ENCODE assay signal across 19 mouse cellular contexts in the genomic region with DNA sequence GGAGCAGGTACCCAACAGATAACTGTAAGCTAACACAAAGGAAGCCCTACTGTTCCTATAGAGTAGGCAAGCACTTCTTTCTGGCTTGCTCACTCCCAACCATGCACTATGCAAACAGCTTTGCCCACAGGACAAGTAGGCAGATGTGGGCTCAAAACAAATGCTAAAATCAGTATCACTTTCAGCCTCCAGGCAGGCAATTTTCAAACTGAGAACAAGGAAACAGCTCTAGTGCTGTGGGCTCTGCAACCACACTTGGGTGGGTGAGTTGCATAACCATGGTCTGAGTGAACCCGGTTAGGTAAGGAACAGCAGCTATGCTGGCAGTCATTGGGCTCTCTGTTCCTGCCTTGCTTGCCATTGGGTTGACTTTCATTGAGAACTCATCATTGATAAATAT.
DNase-seq lines count a peak whose midpoint lies in the region; ATAC-seq lines count a peak whose summit lies in the region.
"Had no signal": no experiment of that assay in that cellular context is flagged by ENCODE, and none has a peak within 500 bp of the region (broad histone marks: within the 10 kb centered on the region; RNA-seq: fewer than 3 reads in every experiment).

No protein-coding gene starts in this region.

- WGBS in forebrain, embryonic 16.5 days = 96% methylated on average over 1 of the region's 1 CpGs
- WGBS in forebrain, embryonic 11.5 days = 93% methylated on average over 1 of the region's 1 CpGs

- no peak overlapping the region for H3K9ac ChIP-seq in forebrain, embryonic 16.5 days (replicated peaks; ENCODE audit: low read depth, low read length)
- H3K9ac ChIP-seq in forebrain, embryonic 11.5 days (ENCODE audit: low read length) = no peak overlapping the region
- H3K9ac ChIP-seq: hindbrain, embryonic 14.5 days; liver, embryonic 12.5 days; lung, embryonic 15.5 days had no signal

- H3K36me3 ChIP-seq in forebrain, embryonic 16.5 days (ENCODE audit: control insufficient read depth, insufficient read depth) = no peaks in the 10 kb centered on the region
- H3K36me3 ChIP-seq in forebrain, embryonic 11.5 days (ENCODE audit: control insufficient read depth, insufficient read depth, low read length) = no peaks in the 10 kb centered on the region
- H3K36me3 ChIP-seq: limb, embryonic 10.5 days; liver, embryonic 12.5 days; lung, embryonic 15.5 days had no signal

- H3K9me3 ChIP-seq in forebrain, embryonic 16.5 days (ENCODE audit: control insufficient read depth, low read length) = no peaks in the 10 kb centered on the region
- H3K9me3 ChIP-seq in forebrain, embryonic 11.5 days (ENCODE audit: control insufficient read depth, low read length) = no peaks in the 10 kb centered on the region
- H3K9me3 ChIP-seq: limb, embryonic 10.5 days; liver, embryonic 12.5 days; lung, embryonic 15.5 days had no signal

- peak overlapping the region; percentile 27 for H3K27ac ChIP-seq in forebrain, embryonic 16.5 days (ENCODE audit: low read length)
- H3K27ac ChIP-seq in forebrain, embryonic 11.5 days (ENCODE audit: low read depth, low read length) = no peak overlapping the region
- H3K27ac ChIP-seq: gastrocnemius, adult 2 months; heart, adult 2 months; hindbrain, embryonic 14.5 days; kidney, postnatal 0 days; limb, embryonic 10.5 days; liver, embryonic 12.5 days; lung, embryonic 15.5 days had no signal

- no peaks in the 10 kb centered on the region for H3K4me1 ChIP-seq in forebrain, embryonic 16.5 days (replicated peaks; ENCODE audit: control insufficient read depth, insufficient read depth, low read length)
- H3K4me1 ChIP-seq in forebrain, embryonic 11.5 days (replicated peaks; ENCODE audit: control insufficient read depth, insufficient read depth, low read length) = no peaks in the 10 kb centered on the region
- H3K4me1 ChIP-seq: limb, embryonic 10.5 days; liver, embryonic 12.5 days; lung, embryonic 15.5 days had no signal

- no peaks in the 10 kb centered on the region for H3K27me3 ChIP-seq in forebrain, embryonic 16.5 days (replicated peaks; ENCODE audit: control insufficient read depth, insufficient read depth, low read length)
- no peaks in the 10 kb centered on the region for H3K27me3 ChIP-seq in forebrain, embryonic 11.5 days (ENCODE audit: control insufficient read depth, insufficient read depth, low read length)
- H3K27me3 ChIP-seq: liver, embryonic 12.5 days; lung, embryonic 15.5 days; Patski had no signal

- DNase-seq in forebrain, embryonic 11.5 days (ENCODE audit: low spot score) = no peak
- peak; percentile 17 for DNase-seq in lung, postnatal 36 days
- no peak for DNase-seq in lung, postnatal 10 days
- peak; percentile 57 to 86 for DNase-seq in right cerebral cortex, postnatal 36 days (ENCODE audit: low spot score in 2 of 2)
- no peak for DNase-seq in cerebellum, adult 9-11 months
- DNase-seq: cerebellum, adult 18-20 months; gastrocnemius, adult 2 months; heart, adult 2 months; thymus, postnatal 4 days had no signal

- no peak for ATAC-seq in forebrain, embryonic 16.5 days
- no peak for ATAC-seq in forebrain, embryonic 11.5 days (replicated peaks; ENCODE audit: low FRiP score)
- peak; percentile 99 for ATAC-seq in granulocyte monocyte progenitor cell, adult 5-6 weeks (replicated peaks; ENCODE audit: poor library complexity, severe bottlenecking)
- no peak for ATAC-seq in cerebellum, adult (ENCODE audit: insufficient number of reproducible peaks, low FRiP score, low TSS enrichment)
- ATAC-seq: intestine, postnatal 0 days; liver, embryonic 12.5 days; Patski had no signal

- H3K4me2 ChIP-seq in forebrain, embryonic 16.5 days (ENCODE audit: low read length) = no peak overlapping the region
- no peak overlapping the region for H3K4me2 ChIP-seq in forebrain, embryonic 11.5 days (ENCODE audit: low read depth, low read length, severe bottlenecking)
- H3K4me2 ChIP-seq: hindbrain, embryonic 14.5 days; liver, embryonic 12.5 days; lung, embryonic 15.5 days had no signal

- H3K4me3 ChIP-seq in forebrain, embryonic 16.5 days (replicated peaks; ENCODE audit: low read length) = no peak overlapping the region
- no peak overlapping the region for H3K4me3 ChIP-seq in forebrain, embryonic 11.5 days (ENCODE audit: low read depth, low read length)
- H3K4me3 ChIP-seq: gastrocnemius, adult 2 months; heart, adult 2 months; limb, embryonic 10.5 days; liver, embryonic 12.5 days; lung, embryonic 15.5 days had no signal

Comparison
In these comparisons a context has a peak if more than half of its experiments do, and no peak if none do; other contexts are left out.
1. DNase-seq: peak in lung, postnatal 36 days (single experiment) and right cerebral cortex, postnatal 36 days (2 of 2); none in forebrain, embryonic 11.5 days (single experiment), lung, postnatal 10 days (single experiment) and cerebellum, adult 9-11 months (single experiment).